18 mouse cellular contexts compared by ENCODE assay signal in genomic region chr14:120273766-120274165, GRCm38 (mm10). TPM values are rescaled to one million over a fixed set of nuclear protein-coding genes. Genes with fewer than 3 reads are reported as not detected.
DNase-seq lines count a peak whose midpoint lies in the region; ATAC-seq lines count a peak whose summit lies in the region.
"Had no signal": no experiment of that assay in that cellular context is flagged by ENCODE, and none has a peak within 500 bp of the region (broad histone marks: within the 10 kb centered on the region; RNA-seq: fewer than 3 reads in every experiment).

No protein-coding gene starts in this region.

- peaks cover 26% of the 10 kb centered on the region for H3K4me1 ChIP-seq in limb, embryonic 12.5 days (replicated peaks)
- H3K4me1 ChIP-seq in limb, embryonic 10.5 days = peaks cover 24% of the 10 kb centered on the region
- H3K4me1 ChIP-seq in stomach, embryonic 14.5 days (ENCODE audit: control insufficient read depth, insufficient read depth, low read length) = peaks cover 21% of the 10 kb centered on the region
- H3K4me1 ChIP-seq in forebrain, embryonic 16.5 days (replicated peaks; ENCODE audit: control insufficient read depth, insufficient read depth, low read length) = peaks cover 31% of the 10 kb centered on the region

- WGBS in limb, embryonic 12.5 days = 55% methylated on average over 5 of the region's 5 CpGs
- 62% methylated on average over 5 of the region's 5 CpGs for WGBS in limb, embryonic 10.5 days
- 52% methylated on average over 5 of the region's 5 CpGs for WGBS in stomach, embryonic 14.5 days
- 52% methylated on average over 5 of the region's 5 CpGs for WGBS in forebrain, embryonic 16.5 days

- no peaks in the 10 kb centered on the region for H3K27me3 ChIP-seq in limb, embryonic 12.5 days
- no peaks in the 10 kb centered on the region for H3K27me3 ChIP-seq in limb, embryonic 10.5 days (ENCODE audit: low read depth, poor library complexity, severe bottlenecking)
- H3K27me3 ChIP-seq in stomach, embryonic 14.5 days (ENCODE audit: control insufficient read depth, insufficient read depth, low read length) = no peaks in the 10 kb centered on the region
- H3K27me3 ChIP-seq in forebrain, embryonic 16.5 days (replicated peaks; ENCODE audit: control insufficient read depth, insufficient read depth, low read length) = no peaks in the 10 kb centered on the region
- H3K27me3 ChIP-seq: forebrain, embryonic 15.5 days had no signal

- H3K4me3 ChIP-seq in limb, embryonic 12.5 days (replicated peaks) = no peak overlapping the region
- H3K4me3 ChIP-seq in limb, embryonic 10.5 days = no peak overlapping the region
- no peak overlapping the region for H3K4me3 ChIP-seq in stomach, embryonic 14.5 days (ENCODE audit: low read depth, low read length)
- no peak overlapping the region for H3K4me3 ChIP-seq in forebrain, embryonic 16.5 days (replicated peaks; ENCODE audit: low read length)
- H3K4me3 ChIP-seq: erythroblast, embryonic 14.5 days; forebrain, embryonic 15.5 days had no signal

- no peak overlapping the region for H3K4me2 ChIP-seq in limb, embryonic 12.5 days
- no peak overlapping the region for H3K4me2 ChIP-seq in stomach, embryonic 14.5 days (replicated peaks; ENCODE audit: low read depth, low read length)
- no peak overlapping the region for H3K4me2 ChIP-seq in forebrain, embryonic 16.5 days (ENCODE audit: low read length)
- H3K4me2 ChIP-seq: hindbrain, embryonic 14.5 days had no signal

- no peaks in the 10 kb centered on the region for H3K9me3 ChIP-seq in limb, embryonic 12.5 days
- H3K9me3 ChIP-seq in limb, embryonic 10.5 days (replicated peaks) = no peaks in the 10 kb centered on the region
- no peaks in the 10 kb centered on the region for H3K9me3 ChIP-seq in stomach, embryonic 14.5 days (ENCODE audit: control insufficient read depth, low read depth, low read length)
- no peaks in the 10 kb centered on the region for H3K9me3 ChIP-seq in forebrain, embryonic 16.5 days (ENCODE audit: control insufficient read depth, low read length)
- H3K9me3 ChIP-seq: forebrain, embryonic 15.5 days; G1E had no signal

- no peaks in the 10 kb centered on the region for H3K36me3 ChIP-seq in limb, embryonic 12.5 days
- H3K36me3 ChIP-seq in limb, embryonic 10.5 days = no peaks in the 10 kb centered on the region
- no peaks in the 10 kb centered on the region for H3K36me3 ChIP-seq in stomach, embryonic 14.5 days (ENCODE audit: control insufficient read depth, insufficient read depth, low read length)
- H3K36me3 ChIP-seq in forebrain, embryonic 16.5 days (ENCODE audit: control insufficient read depth, insufficient read depth) = no peaks in the 10 kb centered on the region
- H3K36me3 ChIP-seq: forebrain, embryonic 15.5 days; G1E had no signal

- DNase-seq in cerebellum, adult 9-10 months = peak; percentile 17
- no peak for DNase-seq in cerebellum, postnatal 14 days
- DNase-seq in limb, embryonic 10.5 days (ENCODE audit: low spot score) = no peak
- DNase-seq in urinary bladder, postnatal 4 days (ENCODE audit: low spot score in 2 of 2) = no peak
- DNase-seq: adrenal gland, adult 8-10 months; adrenal gland, postnatal 36 days; B cell, adult 2 months; cerebellum, adult 2 months; gastrocnemius, postnatal 14 days; heart, postnatal 10 days had no signal

- no peak overlapping the region for H3K9ac ChIP-seq in limb, embryonic 12.5 days (replicated peaks)
- no peak overlapping the region for H3K9ac ChIP-seq in stomach, embryonic 14.5 days (replicated peaks; ENCODE audit: low read depth, low read length)
- no peak overlapping the region for H3K9ac ChIP-seq in forebrain, embryonic 16.5 days (replicated peaks; ENCODE audit: low read depth, low read length)
- H3K9ac ChIP-seq: forebrain, embryonic 15.5 days; hindbrain, embryonic 14.5 days had no signal

- peak overlapping the region; percentile 46; the same call in 1 of the 2 replicates for H3K27ac ChIP-seq in limb, embryonic 12.5 days
- H3K27ac ChIP-seq in limb, embryonic 10.5 days = no peak overlapping the region
- H3K27ac ChIP-seq in stomach, embryonic 14.5 days (ENCODE audit: low read length) = peak overlapping the region; percentile 45; the same call in 1 of the 2 replicates
- no peak overlapping the region for H3K27ac ChIP-seq in forebrain, embryonic 16.5 days (ENCODE audit: low read length)
- H3K27ac ChIP-seq: forebrain, embryonic 15.5 days; hindbrain, embryonic 14.5 days had no signal

- ATAC-seq in limb, embryonic 12.5 days (ENCODE audit: insufficient number of reproducible peaks, insufficient read depth, low FRiP score, low TSS enrichment, low read depth) = no peak
- no peak for ATAC-seq in stomach, embryonic 14.5 days (ENCODE audit: insufficient number of reproducible peaks, insufficient read depth, low FRiP score, low read depth)
- ATAC-seq in forebrain, embryonic 16.5 days = no peak
- ATAC-seq: CD4-positive, CD25-positive, alpha-beta regulatory T cell, adult 4 months; forebrain, embryonic 15.5 days had no signal

RNA-seq across cellular contexts. Expression of gene Mbnl2, which starts 1.7 kb away (rescaled TPM):
- polyA plus RNA-seq in limb, embryonic 12.5 days (2016; fragmentation: Nextera tagmentation; extraction: Ambion mirVana) = 79.0 and 80.8 TPM in 2 replicates
- 33.8 and 45.5 TPM in 2 replicates for polyA plus RNA-seq in limb, embryonic 10.5 days (2016; fragmentation: Nextera tagmentation; extraction: Ambion mirVana)
- polyA plus RNA-seq in stomach, embryonic 14.5 days (2014; fragmentation: Nextera tagmentation; extraction: Ambion mirVana) = 119 and 134 TPM in 2 replicates
- polyA plus RNA-seq in forebrain, embryonic 16.5 days (2015; fragmentation: Nextera tagmentation; extraction: Ambion mirVana) = 23.1 and 26.8 TPM in 2 replicates

Comparison
In these comparisons a context has a peak if more than half of its experiments do, and no peak if none do; other contexts are left out.
1. H3K27ac ChIP-seq: peak in limb, embryonic 12.5 days (single experiment) and stomach, embryonic 14.5 days (single experiment); none in limb, embryonic 10.5 days (single experiment) and forebrain, embryonic 16.5 days (single experiment).